Mouse (Mus musculus) MEL (cell line): ENCODE results near the gene Prkcb. TPM values are rescaled to one million over a fixed set of nuclear protein-coding genes. Genes with fewer than 3 reads are reported as not detected.

Experiments used
- DNase-seq: peaks from one replicate; pipeline ENCODE4 v3.0.0; 2011; ENCODE audit warnings: low read depth, low spot score
- H3K27ac ChIP-seq: 2 replicates; pipeline ENCODE4 v1.5.1; 2012; ENCODE audit warnings: low read depth, mild to moderate bottlenecking, control low read depth, low read length, moderate library complexity; ENCODE audit not compliant: control insufficient read depth
- H3K27me3 ChIP-seq, 2 experiments: fragments of 150-350 bp in 1 of 2; sonication (generic) in 1 of 2; 2 replicates each; pipeline ENCODE4 v1.6.1; 2012; ENCODE audit warnings: low read length in 2 of 2, mild to moderate bottlenecking in 2 of 2, improper control_type of control experiment in 1 of 2, moderate library complexity in 1 of 2; ENCODE audit not compliant: insufficient read depth in 2 of 2, control insufficient read depth in 1 of 2
- H3K36me3 ChIP-seq, 2 experiments: 2 replicates each; pipeline ENCODE4 v1.6.1; 2012 to 2014; ENCODE audit warnings: low read length in 2 of 2, improper control_type of control experiment in 1 of 2, inconsistent platforms in 1 of 2, mild to moderate bottlenecking in 1 of 2; ENCODE audit not compliant: insufficient read depth in 2 of 2, control insufficient read depth in 1 of 2
- H3K4me1 ChIP-seq, 2 experiments: fragments of 150-350 bp in 1 of 2; sonication (generic) in 1 of 2; 2 replicates each; pipeline ENCODE4 v1.6.1; 2012; ENCODE audit warnings: low read length in 2 of 2, improper control_type of control experiment in 1 of 2, mild to moderate bottlenecking in 1 of 2; ENCODE audit not compliant: insufficient read depth in 2 of 2, control insufficient read depth in 1 of 2
- H3K4me3 ChIP-seq, 2 experiments: fragments of 150-350 bp in 1 of 2; sonication (generic) in 1 of 2; 2 replicates each; pipeline ENCODE4 v1.5.1; 2012; ENCODE audit warnings: low read depth in 2 of 2, low read length in 2 of 2, mild to moderate bottlenecking in 2 of 2, moderate library complexity in 2 of 2, control low read depth in 1 of 2, improper control_type of control experiment in 1 of 2; ENCODE audit not compliant: control insufficient read depth in 1 of 2, insufficient read depth in 1 of 2
- H3K79me2 ChIP-seq: 2 replicates; pipeline ENCODE4 v1.6.1; 2012; ENCODE audit warnings: mild to moderate bottlenecking, low read length, moderate library complexity; ENCODE audit not compliant: control insufficient read depth, poor library complexity, insufficient read depth
- H3K9ac ChIP-seq: 2 replicates; pipeline ENCODE4 v1.6.1; 2012; ENCODE audit warnings: low read depth, mild to moderate bottlenecking, control low read depth, low read length, moderate library complexity; ENCODE audit not compliant: control insufficient read depth, poor library complexity, severe bottlenecking
- H3K9me3 ChIP-seq: fragments of 150-350 bp; sonication (generic); replicated peaks from 2 replicates; pipeline ENCODE4 v1.6.1; 2012; ENCODE audit warnings: mild to moderate bottlenecking, low read length, improper control_type of control experiment, moderate library complexity; ENCODE audit not compliant: insufficient read depth
- BHLHE40 ChIP-seq: IDR thresholded peaks from 2 replicates; pipeline ENCODE4 v1.6.1; 2012; ENCODE audit warnings: low read depth, mild to moderate bottlenecking, inconsistent platforms, low read length, improper control_type of control experiment, borderline replicate concordance
- CHD2 ChIP-seq: IDR thresholded peaks from 2 replicates; pipeline ENCODE4 v1.6.1; 2011; ENCODE audit warnings: low read length, improper control_type of control experiment
- CTCF ChIP-seq, 3 experiments: IDR thresholded peaks in 2 of 3; conservative IDR thresholded peaks in 1 of 3; 2 replicates each; pipeline ENCODE4 v1.5.1; 2011 to 2012; ENCODE audit warnings: low read length in 3 of 3, low read depth in 2 of 3, mild to moderate bottlenecking in 2 of 3, improper control_type of control experiment in 1 of 3, inconsistent platforms in 1 of 3, mixed read lengths in 1 of 3, moderate library complexity in 1 of 3; ENCODE audit not compliant: control insufficient read depth in 1 of 3, insufficient read depth in 1 of 3, poor library complexity in 1 of 3, severe bottlenecking in 1 of 3
- E2F4 ChIP-seq: IDR thresholded peaks from 2 replicates; pipeline ENCODE4 v1.6.1; 2011; ENCODE audit warnings: low read depth, low read length, improper control_type of control experiment, borderline replicate concordance
- EP300 ChIP-seq, 2 experiments: IDR thresholded peaks; 2 replicates each; pipeline ENCODE4 v1.6.1; 2011; ENCODE audit warnings: improper control_type of control experiment in 2 of 2, low read length in 2 of 2, low read depth in 1 of 2, mild to moderate bottlenecking in 1 of 2
- GABPA ChIP-seq: IDR thresholded peaks from 2 replicates; pipeline ENCODE4 v1.6.1; 2012; ENCODE audit warnings: low read depth, mild to moderate bottlenecking, inconsistent platforms, low read length, improper control_type of control experiment, moderate library complexity
- JUND ChIP-seq: IDR thresholded peaks from 2 replicates; pipeline ENCODE4 v1.6.1; 2011; ENCODE audit warnings: low read depth, mild to moderate bottlenecking, improper control_type of control experiment, low read length
- KAT2A ChIP-seq: conservative IDR thresholded peaks from 2 replicates; pipeline ENCODE4 v1.6.1; 2012; ENCODE audit warnings: low read depth, low read length, improper control_type of control experiment, inconsistent platforms
- MAFK ChIP-seq: IDR thresholded peaks from 2 replicates; pipeline ENCODE4 v1.6.1; 2011; ENCODE audit warnings: low read depth, mild to moderate bottlenecking, low read length, improper control_type of control experiment, borderline replicate concordance
- MEF2A ChIP-seq: IDR thresholded peaks from 2 replicates; pipeline ENCODE4 v1.6.1; 2014; ENCODE audit warnings: low read depth, mild to moderate bottlenecking, inconsistent platforms, low read length, improper control_type of control experiment; ENCODE audit not compliant: poor library complexity, insufficient replicate concordance, severe bottlenecking; ENCODE audit errors: extremely low read depth
- MYB ChIP-seq: IDR thresholded peaks from 2 replicates; pipeline ENCODE4 v1.6.1; 2011; ENCODE audit warnings: mild to moderate bottlenecking, low read depth, low read length, improper control_type of control experiment
- NRF1 ChIP-seq: IDR thresholded peaks from 2 replicates; pipeline ENCODE4 v1.6.1; 2014; ENCODE audit warnings: low read depth, mild to moderate bottlenecking, inconsistent platforms, low read length, improper control_type of control experiment, moderate library complexity; ENCODE audit not compliant: poor library complexity, insufficient read depth, severe bottlenecking
- POLR2A ChIP-seq, 2 experiments: IDR thresholded peaks; 2 replicates each; pipeline ENCODE4 v1.6.1; 2011 to 2012; ENCODE audit warnings: low read length in 2 of 2, mild to moderate bottlenecking in 2 of 2, control low read depth in 1 of 2, improper control_type of control experiment in 1 of 2, low read depth in 1 of 2, moderate library complexity in 1 of 2; ENCODE audit not compliant: control insufficient read depth in 1 of 2, insufficient read depth in 1 of 2, poor library complexity in 1 of 2
- RCOR1 ChIP-seq: IDR thresholded peaks from 2 replicates; pipeline ENCODE4 v1.6.1; 2012; ENCODE audit warnings: low read depth, mild to moderate bottlenecking, inconsistent platforms, low read length, improper control_type of control experiment
- SIN3A ChIP-seq: IDR thresholded peaks from 2 replicates; pipeline ENCODE4 v1.6.1; 2012; ENCODE audit warnings: low read length, improper control_type of control experiment, inconsistent platforms
- TCF12 ChIP-seq: IDR thresholded peaks from 2 replicates; pipeline ENCODE4 v1.6.1; 2014; ENCODE audit warnings: low read depth, mild to moderate bottlenecking, inconsistent platforms, low read length, improper control_type of control experiment, moderate library complexity
- UBTF ChIP-seq: IDR thresholded peaks from 2 replicates; pipeline ENCODE4 v1.6.1; 2012; ENCODE audit warnings: low read depth, mild to moderate bottlenecking, inconsistent platforms, low read length, improper control_type of control experiment, moderate library complexity, borderline replicate concordance; ENCODE audit not compliant: insufficient read depth
- USF1 ChIP-seq: IDR thresholded peaks from 2 replicates; pipeline ENCODE4 v1.6.1; 2014; ENCODE audit warnings: low read depth, mild to moderate bottlenecking, inconsistent platforms, low read length, improper control_type of control experiment, moderate library complexity
- USF2 ChIP-seq, 2 experiments: IDR thresholded peaks; 2 replicates each; pipeline ENCODE4 v1.6.1; 2011 to 2012; ENCODE audit warnings: improper control_type of control experiment in 2 of 2, low read length in 2 of 2, borderline replicate concordance in 1 of 2, inconsistent platforms in 1 of 2, low read depth in 1 of 2, mild to moderate bottlenecking in 1 of 2; ENCODE audit not compliant: insufficient read depth in 1 of 2
- ZKSCAN1 ChIP-seq: IDR thresholded peaks from 2 replicates; pipeline ENCODE4 v1.6.1; 2012; ENCODE audit warnings: low read depth, mild to moderate bottlenecking, inconsistent platforms, low read length, improper control_type of control experiment, moderate library complexity
- ZMIZ1 ChIP-seq: IDR thresholded peaks from 2 replicates; pipeline ENCODE4 v1.6.1; 2012; ENCODE audit warnings: low read depth, mild to moderate bottlenecking, inconsistent platforms, low read length, improper control_type of control experiment, moderate library complexity
- ZNF384 ChIP-seq: IDR thresholded peaks from 2 replicates; pipeline ENCODE4 v1.6.1; 2012; ENCODE audit warnings: low read depth, mild to moderate bottlenecking, inconsistent platforms, low read length, improper control_type of control experiment
- polyA plus RNA-seq, 2 experiments: library from polyadenylated mRNA; stranded (reverse) in 1 of 2; unstranded in 1 of 2; fragments of >175 nt in 1 of 2; fragments of >200 nt in 1 of 2; gene quantifications; 2 replicates each; pipeline versions ENCODE4 v1.2.1 to v1.2.4; 2012; ENCODE audit warnings: low replicate concordance in 2 of 2, low read depth in 1 of 2; ENCODE audit not compliant: insufficient read length in 2 of 2, insufficient read depth in 1 of 2, missing spikeins in 1 of 2
- total RNA-seq: library from RNA; depleted of rRNA; stranded (reverse); fragments of 300-350 nt; gene quantifications from 2 replicates; pipeline ENCODE4 v1.2.3, GENCODE M21; 2012

Prkcb gene
- total and polyA plus RNA-seq, 3 experiments = not detected

DNA sequence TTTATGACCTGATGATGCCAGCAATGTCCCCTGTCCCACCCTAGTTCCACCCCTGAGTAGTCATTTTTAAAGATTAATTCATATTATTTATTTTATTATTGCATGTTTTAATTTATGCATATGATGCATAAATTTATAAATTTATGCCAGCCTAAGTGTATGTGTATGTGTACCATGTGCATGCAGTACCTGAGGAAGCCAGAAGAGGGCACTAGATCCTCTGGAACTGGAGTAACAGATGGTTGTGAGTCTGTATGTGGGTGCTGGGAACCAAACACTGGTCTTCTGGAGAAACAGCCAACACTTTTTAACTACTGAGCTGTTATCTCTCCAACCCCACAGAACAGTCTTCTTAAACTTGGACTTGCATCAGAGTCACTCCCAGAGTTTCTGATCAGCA, 186.5 kb downstream of the Prkcb start:
- H3K4me1 ChIP-seq = no peaks in the 10 kb centered on the region
- no peaks in the 10 kb centered on the region for H3K27me3 ChIP-seq
- H3K9me3 ChIP-seq = no peaks in the 10 kb centered on the region
- no peaks in the 10 kb centered on the region for H3K36me3 ChIP-seq
- H3K79me2 ChIP-seq = no peaks in the 10 kb centered on the region
- no peak overlapping the region for H3K4me3 ChIP-seq
- H3K9ac ChIP-seq = no peak overlapping the region
- no peak overlapping the region for H3K27ac ChIP-seq
- TF ChIP-seq MAFK = no peak
- peak in 1 of 3 experiments; percentile 26; a peak in 1 of 6 replicates for TF ChIP-seq CTCF (IDR thresholded peaks at IDR 0.05 in 2 of 3, conservative IDR thresholded peaks at IDR 0.05 in 1 of 3; ENCODE audit: control insufficient read depth in 1 of 3, insufficient read depth in 1 of 3, low read depth in 2 of 3, low read length in 3 of 3, poor library complexity in 1 of 3, severe bottlenecking in 1 of 3)
- TF ChIP-seq ZNF384 = no peak
- no peak for TF ChIP-seq MYB
- TF ChIP-seq SIN3A = no peak
- DNase-seq = peak; percentile 3

DNA sequence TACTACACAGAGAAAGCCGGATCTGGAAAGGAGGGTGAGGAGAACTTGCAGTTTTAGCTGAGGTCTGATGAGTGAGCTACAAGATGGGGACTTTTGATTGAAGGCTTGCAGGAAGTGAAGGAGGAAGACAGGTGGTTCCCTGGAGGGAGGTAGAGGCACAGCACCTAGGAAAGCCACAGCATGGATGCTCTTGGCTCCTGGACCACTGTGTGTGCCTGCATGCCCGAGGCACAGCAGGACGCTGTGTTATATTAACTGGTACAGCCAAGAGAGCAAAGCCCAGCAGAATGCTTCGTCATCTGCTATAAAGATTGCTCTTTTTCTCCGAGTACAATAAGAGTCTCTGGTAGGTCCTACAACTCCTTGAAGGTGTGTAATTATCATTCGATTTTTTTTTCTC, 188.1 kb downstream of the Prkcb start:
- no peak overlapping the region for H3K27ac ChIP-seq
- no peak for DNase-seq
- H3K36me3 ChIP-seq = no peaks in the 10 kb centered on the region
- no peaks in the 10 kb centered on the region for H3K9me3 ChIP-seq
- TF ChIP-seq CTCF (IDR thresholded peaks at IDR 0.05 in 2 of 3, conservative IDR thresholded peaks at IDR 0.05 in 1 of 3; ENCODE audit: control insufficient read depth in 1 of 3, insufficient read depth in 1 of 3, low read depth in 2 of 3, low read length in 3 of 3, poor library complexity in 1 of 3, severe bottlenecking in 1 of 3) (no peak), UBTF (no peak), TCF12 (no peak), USF2 (IDR thresholded peaks at IDR 0.05; ENCODE audit: borderline replicate concordance in 1 of 2, insufficient read depth in 1 of 2, low read depth in 1 of 2, low read length in 2 of 2) (no peak), MAFK (no peak), EP300 (IDR thresholded peaks at IDR 0.05; ENCODE audit: low read depth in 1 of 2, low read length in 2 of 2) (no peak), USF1 (no peak), GABPA (no peak), E2F4 (no peak), MEF2A (no peak), ZKSCAN1 (no peak)
- no peaks in the 10 kb centered on the region for H3K4me1 ChIP-seq
- H3K79me2 ChIP-seq = no peaks in the 10 kb centered on the region
- H3K4me3 ChIP-seq = no peak overlapping the region
- H3K9ac ChIP-seq = no peak overlapping the region
- no peaks in the 10 kb centered on the region for H3K27me3 ChIP-seq

- no peaks in the 10 kb centered on the region for H3K36me3 ChIP-seq
Measured at GRCm38 (mm10) chr7:122477118-122477517, 188.6 kb downstream of the Prkcb start.

More at GRCm38 (mm10) chr7:122477118-122477517, 188.6 kb downstream of the Prkcb start:
- no peaks in the 10 kb centered on the region for H3K79me2 ChIP-seq
- H3K4me1 ChIP-seq = no peaks in the 10 kb centered on the region
- DNase-seq = no peak
- no peaks in the 10 kb centered on the region for H3K9me3 ChIP-seq
- no peak overlapping the region for H3K4me3 ChIP-seq
- TF ChIP-seq POLR2A (IDR thresholded peaks at IDR 0.05; ENCODE audit: control insufficient read depth in 1 of 2, insufficient read depth in 1 of 2, low read depth in 1 of 2, low read length in 2 of 2, poor library complexity in 1 of 2) (no peak), ZMIZ1 (no peak), CHD2 (no peak), TCF12 (no peak), EP300 (IDR thresholded peaks at IDR 0.05; ENCODE audit: low read depth in 1 of 2, low read length in 2 of 2) (no peak), KAT2A (no peak), E2F4 (no peak), GABPA (no peak), NRF1 (no peak), MYB (no peak), BHLHE40 (no peak), JUND (no peak), RCOR1 (no peak), CTCF (IDR thresholded peaks at IDR 0.05 in 2 of 3, conservative IDR thresholded peaks at IDR 0.05 in 1 of 3; ENCODE audit: control insufficient read depth in 1 of 3, insufficient read depth in 1 of 3, low read depth in 2 of 3, low read length in 3 of 3, poor library complexity in 1 of 3, severe bottlenecking in 1 of 3) (no peak), UBTF (no peak), USF1 (no peak)
- no peak overlapping the region for H3K27ac ChIP-seq
- H3K27me3 ChIP-seq = no peaks in the 10 kb centered on the region
- H3K9ac ChIP-seq = no peak overlapping the region
